Mouse (Mus musculus): ENCODE results near the gene Mpst.

GRCm38 (mm10) chr15:78403301-78403741, 2.9 kb upstream of the Mpst start:
- no peak for TF ChIP-seq CTCF (IDR thresholded peaks at IDR 0.05; ENCODE audit: low read depth)
- no peak for TF ChIP-seq EP300 (optimal IDR thresholded peaks at IDR 0.05)
